Mouse (Mus musculus): ENCODE measurements around the gene Kdm6b. TPM values are rescaled to one million over a fixed set of nuclear protein-coding genes. Genes with fewer than 3 reads are reported as not detected.
A peak's percentile ranks its signal among the peaks of the same experiment; 100 is the strongest.

The Kdm6b gene
- polyA plus RNA-seq, 2 experiments, result 1.4 to 2.9 TPM

DNA sequence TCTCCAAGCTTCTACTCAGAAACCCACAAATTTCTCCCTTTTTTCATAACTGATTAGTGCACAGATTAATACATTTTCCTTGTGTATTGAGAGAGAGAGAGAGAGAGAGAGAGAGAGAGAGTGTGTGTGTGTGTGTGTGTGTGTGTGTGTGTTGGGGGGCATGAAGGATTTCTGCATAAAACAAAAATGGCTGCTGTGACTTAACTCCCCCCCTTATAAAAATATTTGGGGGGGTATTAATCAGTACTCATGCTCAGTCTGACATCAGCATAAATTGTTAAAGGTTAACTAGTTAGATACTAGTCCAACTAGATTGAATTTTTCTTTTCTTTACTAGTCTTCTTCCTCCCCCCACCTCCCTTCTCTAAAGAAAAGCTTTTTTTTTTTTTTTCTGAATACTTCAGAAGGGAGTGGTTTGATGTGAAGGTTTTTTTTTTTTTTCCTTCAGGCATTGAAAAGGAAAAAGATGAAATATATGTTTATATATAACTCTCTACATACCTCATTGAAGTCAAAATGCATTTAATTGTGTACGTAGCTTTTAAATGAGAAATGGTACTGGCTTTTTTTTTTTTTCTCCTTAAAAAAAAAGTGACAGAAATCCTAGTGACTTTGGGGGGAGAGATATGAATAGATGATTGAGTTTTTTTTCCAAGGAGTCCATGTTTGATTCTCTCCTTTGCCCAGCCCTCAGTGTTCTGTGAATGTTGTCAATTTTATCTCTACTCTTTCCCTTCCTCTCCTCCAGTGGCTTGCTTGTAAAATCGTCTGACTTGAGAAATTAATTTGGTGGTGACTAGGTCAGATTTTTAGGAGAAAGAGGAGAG, 43.3 kb downstream of the Kdm6b start:
- WGBS (ENCODE audit: insufficient replicate concordance), result 36% methylated on average over 2 of the region's 2 CpGs
- H3K27ac ChIP-seq, result peak overlapping the region; percentile 6; the same call in 1 of the 2 replicates
- no peak for DNase-seq (ENCODE audit: low read depth in 3 of 3, low spot score in 3 of 3)
- TF ChIP-seq CTCF (IDR thresholded peaks at IDR 0.05; ENCODE audit: low read depth), result no peak
- TF ChIP-seq EP300 (IDR thresholded peaks at IDR 0.05; ENCODE audit: low read depth), result no peak
- peak overlapping the region; percentile 89 for H3K4me2 ChIP-seq (ENCODE audit: low read depth)
- H3K27me3 ChIP-seq (ENCODE audit: control insufficient read depth, insufficient read depth, low read length), result peaks cover 35% of the 10 kb centered on the region
- H3K9me3 ChIP-seq (ENCODE audit: control insufficient read depth, low read length), result no peaks in the 10 kb centered on the region
- H3K4me1 ChIP-seq (replicated peaks; ENCODE audit: control insufficient read depth in 2 of 2, insufficient read depth in 2 of 2, low read length in 1 of 2), result peaks cover 53 to 58% of the 10 kb centered on the region in 2 experiments
- H3K36me3 ChIP-seq (replicated peaks; ENCODE audit: control insufficient read depth, insufficient read depth, low read depth), result no peaks in the 10 kb centered on the region
- H3K9ac ChIP-seq (replicated peaks), result no peak overlapping the region
- ATAC-seq (ENCODE audit: insufficient read depth), result no peak
- H3K4me3 ChIP-seq (ENCODE audit: insufficient read depth in 1 of 2, low read depth in 2 of 2, low read length in 2 of 2), result no peak overlapping the region

GRCm38 (mm10) chr11:69369215-69369989, 44.1 kb downstream of the Kdm6b start, which contains the start of gene Chd3:
Gene Chd3 (minus strand): TSS chr11:69369406.
- Histone ChIP-seq H3K9me3 (ENCODE audit: control insufficient read depth, low read length) (no peaks in the 10 kb centered on the region), H3K27me3 (ENCODE audit: control insufficient read depth, insufficient read depth, low read length) (peaks cover 35% of the 10 kb centered on the region), H3K4me1 (replicated peaks; ENCODE audit: control insufficient read depth in 2 of 2, insufficient read depth in 2 of 2, low read length in 1 of 2) (peaks cover 55 to 57% of the 10 kb centered on the region in 2 experiments), H3K4me2 (ENCODE audit: low read depth) (peak within 1 kb of the TSS; percentile 89), H3K27ac (peak within 1 kb of the TSS; percentile 30; the same call in 1 of the 2 replicates), H3K4me3 (ENCODE audit: insufficient read depth in 1 of 2, low read depth in 2 of 2, low read length in 2 of 2) (peak within 1 kb of the TSS; percentile 73 to 77), H3K9ac (replicated peaks) (peak within 1 kb of the TSS; percentile 85), H3K36me3 (replicated peaks; ENCODE audit: control insufficient read depth, insufficient read depth, low read depth) (no peaks in the 10 kb centered on the region)
- DNase-seq (ENCODE audit: low read depth in 3 of 3, low spot score in 3 of 3) (no peak), ATAC-seq (ENCODE audit: insufficient read depth) (no peak)
- TF ChIP-seq CTCF (IDR thresholded peaks at IDR 0.05; ENCODE audit: low read depth) (no peak), EP300 (IDR thresholded peaks at IDR 0.05; ENCODE audit: low read depth) (no peak)
- WGBS (ENCODE audit: insufficient replicate concordance), result 5% methylated on average over 20 of the region's 34 CpGs

DNA sequence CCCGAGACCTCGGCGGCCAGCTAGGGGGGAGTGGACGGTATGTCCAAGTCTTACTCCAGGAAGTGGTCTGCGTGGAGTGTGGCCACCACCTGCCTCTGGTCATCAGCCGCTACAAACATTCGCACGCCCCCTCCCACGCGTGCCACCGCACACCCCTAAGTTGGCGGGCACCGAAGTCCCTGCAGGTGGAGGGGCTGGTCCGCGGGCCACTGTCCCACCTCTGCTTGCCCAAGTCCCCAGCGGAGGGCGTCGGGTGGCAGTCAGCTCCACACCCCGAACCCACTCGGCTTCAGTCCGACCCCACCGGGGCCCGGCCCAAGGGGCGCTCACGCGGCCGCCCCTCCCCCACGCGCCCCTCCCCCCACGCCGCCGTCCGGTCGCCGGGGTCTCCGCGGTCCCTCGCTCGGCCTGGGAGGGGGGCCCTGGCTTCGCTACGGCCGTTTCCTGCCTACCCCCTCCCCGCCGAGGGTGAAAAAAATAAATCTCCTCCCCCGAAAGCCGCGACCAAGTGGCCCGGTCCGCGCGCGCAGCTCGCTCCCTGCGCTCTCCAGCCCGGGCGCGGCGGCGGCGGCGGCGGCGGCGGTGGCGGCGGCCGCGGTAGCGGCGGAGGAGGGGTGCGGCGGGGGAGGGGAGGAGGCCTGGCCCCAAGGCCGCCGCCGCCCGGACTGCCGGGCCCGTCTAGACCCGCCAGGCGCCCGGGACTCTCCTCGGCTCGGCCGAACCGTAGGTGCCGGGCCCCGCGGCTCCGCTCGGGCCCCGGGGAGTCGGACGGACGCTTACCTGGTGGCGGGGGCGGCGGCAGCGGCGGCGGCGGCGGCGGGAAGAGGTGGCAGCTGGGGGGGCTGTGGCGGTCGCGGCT, 44.9 kb downstream of the Kdm6b start:
- Histone ChIP-seq H3K36me3 (replicated peaks; ENCODE audit: control insufficient read depth, insufficient read depth, low read depth) (no peaks in the 10 kb centered on the region), H3K4me1 (replicated peaks; ENCODE audit: control insufficient read depth in 2 of 2, insufficient read depth in 2 of 2, low read length in 1 of 2) (peaks cover 47 to 49% of the 10 kb centered on the region in 2 experiments), H3K27me3 (ENCODE audit: control insufficient read depth, insufficient read depth, low read length) (peaks cover 35% of the 10 kb centered on the region), H3K4me2 (ENCODE audit: low read depth) (peak overlapping the region; percentile 89), H3K27ac (peak overlapping the region; percentile 30; the same call in 1 of the 2 replicates), H3K4me3 (ENCODE audit: insufficient read depth in 1 of 2, low read depth in 2 of 2, low read length in 2 of 2) (peak overlapping the region; percentile 73 to 77), H3K9me3 (ENCODE audit: control insufficient read depth, low read length) (no peaks in the 10 kb centered on the region), H3K9ac (replicated peaks) (peak overlapping the region; percentile 85)
- under 1% methylated on average over 68 of the region's 106 CpGs for WGBS (ENCODE audit: insufficient replicate concordance)
- no peak for TF ChIP-seq CTCF (IDR thresholded peaks at IDR 0.05; ENCODE audit: low read depth)
- TF ChIP-seq EP300 (IDR thresholded peaks at IDR 0.05; ENCODE audit: low read depth), result no peak
- ATAC-seq (ENCODE audit: insufficient read depth) (no peak; the same call in 1 of the 2 replicates), DNase-seq (ENCODE audit: low read depth in 3 of 3, low spot score in 3 of 3) (no peak)

- peak overlapping the region; percentile 85 for H3K9ac ChIP-seq (replicated peaks)
- peaks cover 35% of the 10 kb centered on the region for H3K27me3 ChIP-seq (ENCODE audit: control insufficient read depth, insufficient read depth, low read length)
- no peak for DNase-seq (ENCODE audit: low read depth in 3 of 3, low spot score in 3 of 3)
- peak overlapping the region; percentile 89 for H3K4me2 ChIP-seq (ENCODE audit: low read depth)
- no peaks in the 10 kb centered on the region for H3K9me3 ChIP-seq (ENCODE audit: control insufficient read depth, low read length)
- ATAC-seq (ENCODE audit: insufficient read depth), result no peak
- no peak overlapping the region; the same call in 1 of the 2 replicates for H3K27ac ChIP-seq
- WGBS (ENCODE audit: insufficient replicate concordance), result 2% methylated on average over 22 of the region's 22 CpGs
- TF ChIP-seq CTCF (IDR thresholded peaks at IDR 0.05; ENCODE audit: low read depth) (no peak), EP300 (IDR thresholded peaks at IDR 0.05; ENCODE audit: low read depth) (no peak)
- peak overlapping the region; percentile 73 to 77 for H3K4me3 ChIP-seq (ENCODE audit: insufficient read depth in 1 of 2, low read depth in 2 of 2, low read length in 2 of 2)
- peaks cover 39 to 41% of the 10 kb centered on the region in 2 experiments for H3K4me1 ChIP-seq (replicated peaks; ENCODE audit: control insufficient read depth in 2 of 2, insufficient read depth in 2 of 2, low read length in 1 of 2)
- H3K36me3 ChIP-seq (replicated peaks; ENCODE audit: control insufficient read depth, insufficient read depth, low read depth), result no peaks in the 10 kb centered on the region
These were observed 45.7 kb downstream of the Kdm6b start for GRCm38 (mm10) chr11:69367616-69368355.
